Mouse (Mus musculus): ENCODE measurements around the gene Pip4k2b.
"Not testable (repeated sequence)": the region's sequence is repeated elsewhere in the genome, so short reads cannot be mapped to it uniquely, and the experiment has no call there.

GRCm38 (mm10) chr11:97734810-97735209, 9.7 kb downstream of the Pip4k2b start:
- TF ChIP-seq CHD1 (IDR thresholded peaks at IDR 0.05; ENCODE audit: low read depth, low read length); JUN (IDR thresholded peaks at IDR 0.05; ENCODE audit: insufficient read depth, low read depth, low read length); CHD2 (IDR thresholded peaks at IDR 0.05; ENCODE audit: low read length); POLR2A (IDR thresholded peaks at IDR 0.05; ENCODE audit: low read depth, low read length); ZKSCAN1 (IDR thresholded peaks at IDR 0.05; ENCODE audit: borderline replicate concordance, low read depth, low read length); ZMIZ1 (IDR thresholded peaks at IDR 0.05; ENCODE audit: low read depth, low read length); MYC (IDR thresholded peaks at IDR 0.05; ENCODE audit: low read depth, low read length); EP300 (IDR thresholded peaks at IDR 0.05; ENCODE audit: low read length); RCOR1 (conservative IDR thresholded peaks at IDR 0.05; ENCODE audit: low read depth, low read length): not testable (repeated sequence)
